Mouse (Mus musculus) kidney, postnatal 25 days (tissue): ENCODE results near the gene Cfap43.

ENCODE experiments used
- DNase-seq, 2 experiments: peaks; one replicate each; pipeline ENCODE4 v3.0.0; 2021; ENCODE audit warnings: mixed read lengths in 2 of 2

Gene Cfap43

DNA sequence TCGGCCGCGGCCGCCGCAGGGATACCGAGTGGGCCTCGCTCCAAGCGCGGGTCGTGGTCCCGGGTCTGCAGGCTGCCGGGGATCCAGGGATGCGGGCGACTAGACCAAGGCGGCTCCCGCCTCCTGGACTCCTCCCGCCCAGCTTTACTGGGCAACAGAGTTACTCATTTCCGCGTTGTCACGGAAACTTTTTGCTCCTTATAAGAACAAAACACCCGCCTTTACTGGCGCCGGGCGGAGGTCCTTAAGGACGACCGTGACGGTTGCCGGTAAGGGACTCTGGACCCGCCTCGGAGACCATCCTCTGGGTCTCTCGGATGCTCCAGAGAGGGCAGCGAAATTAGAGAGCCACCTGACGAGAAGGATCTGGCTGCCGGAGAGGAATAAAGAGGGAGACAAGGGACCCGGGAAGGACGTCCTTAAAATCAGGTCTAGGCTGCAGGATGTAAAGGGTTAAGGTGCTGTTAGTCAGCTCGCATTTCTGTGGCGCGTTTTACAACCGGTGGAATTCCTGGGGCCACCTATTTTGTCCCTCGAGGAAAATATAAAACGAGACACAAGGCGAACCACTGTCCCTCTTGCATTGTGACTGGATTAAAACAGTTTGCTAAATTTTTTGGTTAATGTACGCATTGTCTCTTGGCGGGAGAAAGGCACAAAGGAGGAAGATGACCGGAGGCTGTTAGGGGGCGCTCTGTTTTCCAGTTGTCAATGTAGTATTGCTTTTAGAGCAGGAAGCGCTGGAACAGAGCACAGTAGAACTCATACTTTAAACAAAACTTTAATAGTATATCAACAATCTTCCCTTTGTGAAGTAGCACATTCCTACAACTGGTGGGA is at the start of gene Cfap43, which contains the start of gene Itprip:
Gene Cfap43 (minus strand): TSS at position 162 of the 840 bp plus-strand sequence.
Gene Itprip (minus strand): TSS at position 174 of the 840 bp plus-strand sequence.
- DNase-seq, result peak; percentile 84 to 91

DNA sequence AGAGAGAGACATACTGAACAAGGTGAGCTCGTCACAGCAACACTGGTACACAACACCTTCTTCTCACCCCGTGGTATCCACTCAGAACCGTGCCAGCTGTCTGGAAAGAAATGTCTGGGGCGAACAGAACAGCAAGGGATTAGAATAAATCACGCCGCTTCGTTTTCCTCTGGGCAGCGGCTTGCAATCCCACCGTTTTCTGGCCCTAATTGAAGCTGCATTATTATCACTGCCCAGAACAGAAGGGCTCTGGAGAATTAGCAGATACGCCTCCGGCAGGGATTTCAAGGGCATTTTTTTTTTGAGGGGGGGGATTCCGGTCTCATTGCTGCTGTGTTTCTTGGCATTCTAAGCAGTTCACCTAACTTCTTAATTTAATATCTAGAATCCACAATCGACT is 39.1 kb upstream of the Cfap43 start:
- DNase-seq, result no peak

DNA sequence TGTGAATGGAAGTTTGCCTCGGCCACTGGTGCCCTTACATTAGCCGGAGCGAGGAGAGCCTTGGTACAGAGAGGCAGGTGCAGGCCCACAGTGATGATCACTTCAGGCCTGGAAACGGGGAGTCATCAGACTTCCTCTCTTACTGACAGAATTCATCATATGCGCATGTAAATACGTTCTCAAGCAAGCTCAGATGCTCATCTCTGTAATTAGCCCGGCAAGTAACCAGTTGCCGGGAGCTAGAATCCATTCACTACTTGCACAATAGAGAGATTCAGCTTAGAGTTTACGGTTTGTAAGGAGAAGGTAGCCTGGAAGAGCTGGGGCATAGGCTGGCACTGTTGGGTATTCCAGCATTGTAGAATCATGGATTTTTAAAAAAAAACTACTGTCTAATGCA is 34.1 kb upstream of the Cfap43 start:
- no peak for DNase-seq

DNA sequence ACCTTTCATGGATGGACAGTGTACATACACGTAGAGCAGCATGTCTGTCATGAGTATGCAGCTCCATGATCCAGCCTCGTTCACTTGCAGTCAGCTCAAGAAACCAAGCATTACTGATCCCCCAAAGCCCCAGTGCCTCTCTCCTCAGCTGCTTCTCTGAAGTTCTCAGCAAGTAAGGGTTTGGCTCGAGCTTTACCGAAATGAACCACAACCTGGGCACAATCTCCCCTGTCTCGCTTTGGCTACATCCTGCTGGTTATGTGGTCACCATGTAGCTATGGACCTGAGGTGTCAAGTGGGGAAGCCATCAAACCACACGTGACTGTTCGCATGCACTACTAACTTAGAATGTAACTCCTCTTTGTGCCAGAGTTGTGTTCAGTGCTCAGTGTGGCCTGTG is 31.9 kb upstream of the Cfap43 start:
- no peak for DNase-seq

DNA sequence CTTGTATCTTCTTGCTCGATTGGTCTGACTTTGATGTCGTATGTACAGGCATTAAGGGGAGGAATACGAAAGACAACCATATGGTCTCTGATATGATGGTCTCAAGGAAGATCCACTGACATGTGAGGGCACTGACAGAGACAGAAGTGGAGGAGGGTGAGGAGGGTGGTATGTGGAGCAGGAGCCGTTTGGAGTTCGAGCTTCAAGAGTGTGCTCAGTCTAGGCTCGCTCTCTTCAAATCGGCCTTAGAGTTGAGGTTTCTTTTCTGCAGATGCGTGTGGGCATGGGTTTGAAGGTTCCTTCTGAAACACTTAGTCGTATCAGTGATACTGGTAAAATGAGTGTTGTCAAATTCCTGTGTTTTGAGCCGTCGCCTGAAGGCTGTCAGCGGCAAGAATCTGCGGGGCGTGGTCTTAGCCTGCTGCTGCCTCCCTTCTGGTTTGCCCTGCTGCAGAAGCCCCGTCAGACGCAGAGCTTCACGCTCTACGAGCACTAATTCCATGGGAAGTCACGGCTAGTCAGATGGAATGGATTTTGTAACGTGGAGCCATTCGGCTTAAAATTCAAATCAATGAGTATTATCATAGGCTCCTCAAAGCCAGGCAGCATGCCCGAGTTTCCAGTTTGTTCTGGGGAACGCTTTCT is 27.9 kb upstream of the Cfap43 start:
- DNase-seq, result no peak

DNA sequence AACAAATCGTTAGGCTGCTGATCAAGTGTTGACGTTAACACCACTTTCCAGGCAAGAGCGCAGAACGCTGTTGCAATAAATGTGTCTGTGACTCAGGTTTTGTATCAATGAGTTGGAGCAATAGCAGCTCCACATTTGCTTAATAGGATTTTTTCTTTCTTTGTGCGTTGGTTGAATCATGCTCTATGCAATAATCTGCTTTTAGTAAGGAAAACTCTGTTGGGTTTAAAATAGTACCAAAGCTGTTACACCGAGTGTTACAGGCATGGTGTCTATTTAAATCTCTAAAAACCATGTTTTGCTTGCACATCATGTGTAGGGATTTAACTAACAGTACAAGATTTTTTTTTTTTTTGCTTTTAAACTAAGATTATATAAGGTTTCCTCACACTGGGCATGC is 20.3 kb upstream of the Cfap43 start:
- DNase-seq, result no peak

DNA sequence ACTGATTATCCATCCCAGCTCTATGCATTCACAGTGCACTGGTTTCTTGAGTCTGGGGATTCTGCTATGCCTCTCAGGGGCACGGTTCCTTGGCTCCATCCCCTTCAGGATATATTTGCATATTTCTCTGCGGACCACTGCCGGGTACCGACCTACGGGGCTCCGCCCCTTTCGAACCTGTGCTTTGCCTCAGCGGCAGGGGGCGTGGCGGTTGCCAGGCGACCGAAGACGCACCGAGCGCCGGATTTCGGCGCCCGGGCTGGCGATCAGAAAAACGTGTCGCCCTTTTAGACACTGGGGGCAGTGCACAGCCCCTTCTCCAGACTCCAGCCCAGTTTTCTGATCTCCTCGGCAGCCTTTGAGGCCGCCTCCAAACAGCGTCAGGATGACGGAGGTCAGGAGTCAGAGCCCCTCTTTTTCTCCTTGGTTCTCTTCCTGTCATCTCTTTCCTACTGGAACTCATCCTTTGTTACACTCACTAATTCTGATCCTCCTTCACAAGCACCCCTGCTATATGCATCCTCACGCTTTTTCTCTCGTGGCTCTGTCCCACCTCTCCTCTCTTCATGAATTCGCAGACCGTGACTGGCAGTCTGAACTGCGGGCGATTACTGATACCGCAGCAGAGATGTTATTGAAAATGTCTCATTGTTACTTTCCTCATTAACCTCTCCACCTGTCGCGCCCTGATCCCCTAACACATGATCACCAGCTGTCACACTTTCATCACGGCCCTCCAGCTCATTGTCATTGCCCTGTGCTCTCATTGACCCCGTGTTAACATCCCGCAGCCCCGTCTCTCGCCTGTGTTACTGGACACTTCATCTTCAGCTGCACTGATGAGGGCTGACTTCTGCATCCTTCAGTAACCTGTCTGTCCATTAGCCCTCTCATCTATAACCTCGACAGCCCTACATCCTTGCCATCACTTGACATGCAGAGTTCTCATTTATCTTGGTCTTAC is 18.6 kb upstream of the Cfap43 start, which contains the start of gene Cfap58:
Gene Cfap58 (plus strand): TSS at position 233 of the 964 bp plus-strand sequence.
- peak; percentile 60 to 75 for DNase-seq

DNA sequence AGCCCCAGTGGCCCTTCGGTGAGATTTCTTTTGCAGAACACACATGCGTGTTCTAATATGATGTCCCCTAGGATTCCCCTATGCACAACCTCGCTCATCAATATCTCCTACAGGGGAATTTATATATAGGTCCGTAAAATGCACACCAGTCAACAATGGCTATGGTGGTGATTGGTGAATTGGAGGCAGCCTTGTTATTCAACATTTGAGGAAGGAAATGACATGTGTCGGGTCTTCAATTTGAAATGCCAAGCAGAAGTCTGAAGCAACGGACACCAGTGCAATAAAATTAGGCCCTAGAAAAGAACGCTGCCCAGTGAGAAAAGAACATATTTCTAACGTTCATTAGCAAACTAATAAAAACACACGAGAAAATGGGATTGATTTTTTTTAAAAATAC is 17.9 kb upstream of the Cfap43 start:
- DNase-seq, result no peak

DNA sequence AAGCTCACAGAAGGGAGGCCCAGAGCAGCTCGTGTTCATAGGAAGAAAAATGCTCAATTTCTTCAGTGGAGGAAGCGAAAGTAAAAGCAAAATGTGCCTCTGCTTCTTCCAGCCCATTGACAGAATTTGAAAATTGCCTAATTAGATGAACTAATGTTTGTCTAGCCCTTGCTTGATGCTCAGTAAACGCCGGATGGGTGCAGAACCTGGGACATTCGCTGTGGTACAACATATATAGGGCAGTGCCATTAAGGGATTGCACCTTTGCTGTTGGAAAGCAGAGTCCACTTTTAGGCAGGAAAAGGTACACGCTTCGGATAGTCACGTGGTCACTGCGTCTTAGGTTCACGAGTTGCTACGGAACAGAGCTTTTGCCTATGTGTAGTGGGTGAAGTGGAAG is 17.4 kb upstream of the Cfap43 start:
- no peak for DNase-seq

DNA sequence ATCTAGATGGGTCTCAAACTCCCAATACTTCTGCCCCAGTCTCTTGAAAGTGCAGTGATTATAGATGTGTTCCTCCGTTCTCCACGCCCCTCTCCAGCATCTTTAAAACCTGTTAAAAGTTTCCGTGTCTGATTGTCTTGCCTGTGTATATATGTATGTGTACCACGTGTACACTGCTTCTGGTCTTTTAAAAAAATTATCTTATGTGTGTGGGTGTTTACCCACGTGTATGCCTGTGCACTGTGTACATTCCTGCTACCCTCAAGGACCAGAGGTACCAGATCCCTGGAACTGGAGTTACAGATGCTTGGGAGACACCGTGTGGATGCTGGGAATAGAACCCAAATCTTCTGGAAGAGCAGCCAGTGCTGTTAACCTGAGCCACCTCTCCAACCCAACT is 16.4 kb upstream of the Cfap43 start:
- no peak for DNase-seq

DNA sequence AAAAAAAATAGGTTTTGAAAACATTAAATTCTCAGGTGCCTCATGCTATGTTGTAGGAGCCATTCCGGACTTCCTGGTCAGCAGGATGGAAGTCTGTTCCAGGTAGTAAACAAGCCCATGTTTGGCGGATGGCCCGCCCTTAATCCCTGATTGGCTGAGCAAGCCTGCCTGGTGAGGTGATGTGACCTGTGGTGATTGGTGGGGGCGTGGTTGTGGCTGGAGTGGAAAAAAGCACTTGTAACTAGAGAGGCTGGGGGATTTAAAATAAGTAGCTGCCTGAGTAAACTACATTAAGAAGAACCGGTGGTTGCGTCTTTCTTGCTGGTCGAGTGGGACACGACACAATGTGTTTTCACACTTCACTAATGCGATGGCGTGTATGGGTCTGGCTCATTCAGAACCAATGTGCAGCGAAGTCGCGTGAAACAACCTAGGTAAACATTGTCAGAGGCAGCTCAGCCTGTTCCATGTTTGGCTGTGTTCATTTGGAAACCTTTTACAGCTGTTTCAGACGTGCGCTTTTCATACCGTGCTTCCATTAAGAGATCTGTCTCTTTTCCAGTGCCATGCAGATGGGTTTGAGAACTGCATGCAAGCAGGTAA is 15.7 kb upstream of the Cfap43 start:
- DNase-seq, result peak in 1 of 2 experiments; percentile 59

DNA sequence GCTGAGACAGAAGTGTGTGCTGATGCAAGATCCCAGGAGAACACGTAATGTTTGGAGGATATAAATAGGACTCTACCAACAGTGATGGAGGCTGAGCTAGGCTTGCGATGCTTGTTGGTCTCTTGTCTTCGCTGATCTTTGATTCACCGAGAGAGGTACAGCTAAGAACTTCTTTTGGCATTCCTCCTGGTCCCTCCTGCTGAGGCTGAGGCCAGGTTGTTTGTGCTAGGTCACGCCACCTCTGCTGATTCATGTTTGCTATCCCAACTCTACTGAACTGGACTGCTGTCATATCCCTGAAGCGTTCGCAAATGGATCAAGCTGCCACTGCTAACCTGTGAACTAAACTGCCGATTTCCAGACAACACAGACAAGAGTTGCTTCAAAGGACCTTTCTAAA is 15.1 kb upstream of the Cfap43 start:
- no peak for DNase-seq

DNA sequence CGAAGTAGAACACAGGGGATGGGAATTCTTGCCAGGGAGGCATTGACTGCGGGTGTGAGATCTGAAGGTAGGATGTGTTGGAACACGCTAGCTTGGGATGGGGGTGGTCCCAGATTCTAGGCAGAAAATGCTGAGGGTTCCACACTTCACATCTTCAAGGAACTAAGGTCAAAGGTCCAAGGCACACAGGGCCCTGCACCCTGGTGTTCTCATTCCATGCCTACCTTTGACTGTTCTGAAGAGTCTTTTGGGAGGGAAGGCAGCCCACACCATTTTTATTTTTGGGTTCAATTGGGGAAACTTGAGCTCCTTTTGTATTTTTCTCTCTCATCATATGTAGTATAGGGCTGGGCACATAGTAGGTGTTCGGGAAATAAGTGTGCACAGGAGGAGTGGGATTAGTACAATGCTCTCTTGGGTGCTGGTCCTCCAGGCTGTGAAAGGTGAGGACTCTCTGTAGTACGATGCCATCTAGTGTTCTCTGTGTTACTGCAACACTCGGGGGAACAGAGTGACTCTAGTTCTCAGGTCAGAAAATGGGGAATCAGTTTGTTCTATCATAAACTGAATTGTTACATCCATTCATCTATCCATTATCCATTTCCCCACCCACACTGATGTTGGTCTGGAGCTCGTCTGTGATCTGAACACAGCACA is 13.0 kb upstream of the Cfap43 start:
- peak in 1 of 2 experiments; percentile 56 for DNase-seq

DNA sequence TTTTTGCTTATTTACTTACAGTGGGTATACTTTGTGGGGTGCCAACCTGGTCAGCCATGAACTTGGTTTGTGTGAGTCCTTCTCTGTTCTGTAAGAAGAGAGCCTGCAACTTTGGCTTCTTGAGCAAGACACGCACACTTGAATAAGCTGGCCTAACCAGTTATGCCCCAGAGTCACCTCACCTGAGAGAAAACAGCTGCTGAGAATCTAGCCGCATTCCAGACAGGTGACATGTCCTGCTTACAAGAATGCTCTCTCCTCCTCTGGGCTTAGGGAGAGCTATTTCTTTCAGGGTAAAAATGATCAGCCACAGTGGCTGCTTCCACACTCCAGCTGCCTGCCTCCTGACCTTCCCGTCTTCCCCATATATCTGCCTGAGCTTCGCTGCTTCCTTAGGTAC is 10.0 kb upstream of the Cfap43 start:
- DNase-seq, result no peak

DNA sequence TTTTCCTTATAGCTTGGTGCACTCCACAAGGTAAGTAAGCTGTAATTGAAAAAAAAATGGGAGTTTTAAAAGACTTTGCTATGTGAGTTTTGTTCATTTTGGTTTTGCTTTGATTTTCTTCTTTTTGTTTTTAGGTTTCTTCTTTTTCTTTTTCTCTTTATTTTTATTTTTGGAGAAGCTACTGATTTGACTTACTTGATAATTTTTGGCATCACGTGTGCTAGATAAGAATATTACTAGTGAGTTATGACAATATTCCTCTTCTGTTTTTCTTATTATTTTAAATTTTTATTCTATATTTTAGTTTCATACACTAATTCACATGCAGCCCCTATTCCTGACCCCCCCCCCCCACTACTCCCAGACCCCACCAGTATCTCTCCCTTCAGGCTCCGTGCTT is 7.9 kb upstream of the Cfap43 start:
- DNase-seq, result no peak

DNA sequence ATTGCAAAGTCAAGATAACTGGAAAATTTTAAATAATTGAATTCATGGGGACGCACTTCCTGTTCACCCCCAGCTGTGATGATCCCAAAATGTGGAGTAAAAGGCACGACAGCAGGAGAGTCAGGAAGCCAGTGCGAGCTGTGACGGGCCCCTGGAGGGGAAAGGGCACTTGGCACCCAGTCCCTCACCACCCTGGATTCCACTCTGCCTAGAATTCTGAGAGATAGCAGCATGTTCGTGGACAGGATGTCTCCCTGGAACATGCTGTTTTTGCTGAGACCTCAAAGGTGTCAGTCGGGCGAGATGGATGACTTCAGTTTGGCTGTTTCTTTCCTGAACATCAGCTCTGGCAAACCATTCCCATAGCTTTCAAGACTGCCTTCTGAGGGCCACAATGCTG is 6.7 kb upstream of the Cfap43 start:
- DNase-seq, result peak; percentile 51 to 85

DNA sequence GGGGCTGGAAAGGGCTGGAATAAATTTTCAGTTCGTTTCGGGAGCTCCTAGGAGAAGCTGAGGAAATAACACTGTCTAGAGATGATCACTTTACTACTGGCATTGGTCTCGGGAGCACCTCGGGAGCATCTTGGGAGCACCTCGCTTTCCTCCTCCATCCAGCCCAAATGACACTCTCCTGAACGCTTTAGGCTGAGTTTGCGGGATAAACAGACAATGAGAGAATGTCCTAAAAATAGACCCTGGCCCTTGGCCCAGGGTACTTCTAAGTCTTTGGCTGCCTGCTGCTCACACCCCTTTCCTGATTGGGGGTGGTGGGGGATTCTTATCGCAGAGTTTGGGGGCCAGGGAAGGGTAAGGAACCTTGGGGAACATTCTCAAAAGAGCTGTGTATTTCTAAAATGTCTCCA is 884 bp upstream of the Cfap43 start:
- DNase-seq, result peak; percentile 59 to 64

DNA sequence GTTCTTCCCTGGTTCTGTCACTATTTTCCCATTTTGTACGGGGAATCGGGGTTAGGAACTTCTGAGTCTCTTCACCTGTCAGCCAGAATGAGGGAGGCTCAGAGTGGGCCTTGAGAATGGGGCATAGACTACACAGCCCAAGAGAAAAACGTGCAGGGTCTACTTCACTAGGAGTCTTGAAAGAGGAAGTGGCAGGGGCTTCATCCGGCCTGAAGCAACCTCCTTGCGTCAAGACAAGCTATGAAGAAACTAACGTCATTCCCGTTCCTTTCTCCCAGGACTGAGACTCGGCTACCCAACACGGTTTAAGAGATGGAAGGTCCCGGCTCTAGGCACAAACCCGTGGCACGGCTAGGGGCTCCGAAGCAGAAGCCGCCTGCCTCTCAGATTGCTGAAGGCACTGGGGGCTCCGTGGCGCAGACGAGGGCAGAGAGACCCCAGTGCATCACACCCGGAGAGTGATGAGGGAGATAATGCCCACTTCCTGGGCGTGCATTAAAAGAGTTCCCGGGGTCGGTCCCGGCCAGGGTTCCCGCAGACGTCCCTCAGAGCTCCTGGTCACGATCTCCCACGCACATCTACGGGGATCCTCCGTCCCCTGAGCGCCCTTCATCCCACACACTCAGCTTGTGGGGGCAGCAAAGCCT is 509 bp downstream of the Cfap43 start:
- peak in 1 of 2 experiments; percentile 42 for DNase-seq

DNA sequence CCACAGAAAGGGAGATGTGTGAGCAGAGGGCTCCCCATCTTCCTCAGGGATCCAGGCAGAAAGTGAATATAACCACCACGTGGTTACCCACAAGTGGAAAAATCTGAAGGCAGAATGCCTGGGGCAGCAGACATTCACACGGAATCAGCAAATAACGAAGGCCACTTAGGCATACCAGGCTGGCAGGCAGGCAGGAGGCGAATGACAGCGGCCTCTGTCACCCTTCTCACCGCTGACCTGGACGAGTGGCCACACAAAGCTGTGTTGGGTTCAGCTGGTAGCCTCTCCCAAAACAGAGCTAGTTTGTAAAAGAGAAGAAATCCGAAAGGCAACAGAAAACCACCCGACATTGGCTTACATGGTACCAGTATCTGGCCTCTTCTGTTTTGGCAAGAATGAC is 1.1 kb downstream of the Cfap43 start:
- peak in 1 of 2 experiments; percentile 32 for DNase-seq

DNA sequence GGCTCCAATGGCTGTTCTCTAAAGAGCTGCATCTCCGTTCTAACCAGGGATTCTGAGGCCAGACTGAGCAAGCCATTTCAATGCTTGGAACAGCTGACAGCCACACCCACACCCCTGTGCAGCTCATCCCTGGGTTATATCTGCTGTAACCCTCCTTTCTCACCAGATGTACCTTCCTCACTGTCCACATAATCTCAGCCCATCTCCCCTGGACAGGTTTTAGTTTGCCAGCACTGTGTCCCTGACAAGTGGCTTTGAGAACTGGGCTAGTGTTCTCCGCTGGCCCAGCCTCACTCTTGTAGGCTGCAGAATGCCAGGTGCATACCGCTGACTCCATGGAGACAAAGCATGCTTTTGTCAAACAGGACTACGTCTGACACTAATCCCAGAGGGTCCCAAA is 1.7 kb downstream of the Cfap43 start:
- DNase-seq, result peak in 1 of 2 experiments; percentile 28

DNA sequence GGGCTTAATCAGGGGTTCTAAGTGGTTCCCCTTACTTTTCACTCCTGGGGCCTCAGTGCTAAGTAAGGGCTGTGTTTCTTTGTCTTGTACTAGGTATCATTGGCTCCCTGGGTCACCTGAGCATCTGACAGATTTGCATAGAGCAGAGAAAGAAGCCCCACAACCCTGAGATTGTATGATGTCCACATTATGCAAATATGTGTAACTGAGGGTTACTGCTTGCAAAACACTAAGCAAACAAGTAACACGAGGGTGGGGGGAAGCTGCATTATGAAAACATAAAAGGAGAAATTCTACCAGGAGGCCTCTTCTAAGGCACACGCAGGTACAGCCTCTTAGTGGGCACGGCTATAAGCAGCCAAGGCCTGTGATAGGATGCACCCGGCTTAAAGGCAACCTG is 3.8 kb downstream of the Cfap43 start:
- DNase-seq, result peak in 1 of 2 experiments; percentile 2
